Mouse (Mus musculus) kidney, embryonic 16.5 days (tissue): ENCODE measurements at regions not wholly inside any gene's neighbourhood (a gene's known extent, or its start where the extent isn't known, plus 50 kb on each side); places are given as distances from the start of the nearest gene placed in this dataset.

Experiments
- ATAC-seq: fragments of 200-750 bp; cut with Nextera tagmentation; 2 replicates; pipeline ENCODE4 v1.8.0; 2017; ENCODE audit warnings: moderate TSS enrichment; ENCODE audit not compliant: low FRiP score, low TSS enrichment
- H3K27ac ChIP-seq: fragments of 300-500 bp; sonication (generic); 2 replicates; pipeline ENCODE4 v1.5.1; 2014; ENCODE audit warnings: low read length
- H3K27me3 ChIP-seq: fragments of 300-500 bp; sonication (generic); 2 replicates; pipeline ENCODE4 v1.6.1; 2014; ENCODE audit warnings: low read length, control low read depth, mixed read lengths; ENCODE audit not compliant: insufficient read depth
- H3K36me3 ChIP-seq: fragments of 300-500 bp; sonication (generic); 2 replicates; pipeline ENCODE4 v1.6.1; 2014; ENCODE audit warnings: low read length, control low read depth, mixed read lengths; ENCODE audit not compliant: insufficient read depth
- H3K4me1 ChIP-seq: fragments of 300-500 bp; sonication (generic); 2 replicates; pipeline ENCODE4 v1.6.1; 2014; ENCODE audit warnings: low read length, control low read depth, mixed read lengths; ENCODE audit not compliant: insufficient read depth
- H3K4me2 ChIP-seq: fragments of 300-500 bp; sonication (generic); replicated peaks from 2 replicates; pipeline ENCODE4 v1.6.1; 2014; ENCODE audit warnings: low read depth, low read length
- H3K4me3 ChIP-seq: fragments of 300-500 bp; sonication (generic); 2 replicates; pipeline ENCODE4 v1.5.1; 2014; ENCODE audit warnings: mild to moderate bottlenecking, low read length
- H3K9ac ChIP-seq: fragments of 300-500 bp; sonication (generic); replicated peaks from 2 replicates; pipeline ENCODE4 v1.6.1; 2014; ENCODE audit warnings: low read length
- H3K9me3 ChIP-seq: fragments of 300-500 bp; sonication (generic); 2 replicates; pipeline ENCODE4 v1.6.1; 2016; ENCODE audit warnings: low read length, control low read depth
- WGBS: fragments of 180-500 bp; shearing (Covaris S2); extraction: QIAGEN DNeasy Blood & Tissue Kit; methylation state at CpG from one replicate; pipeline ENCODE4 v1.1.7; 2014; 5-methylcytosine and 5-hydroxymethylcytosine counted together

DNA sequence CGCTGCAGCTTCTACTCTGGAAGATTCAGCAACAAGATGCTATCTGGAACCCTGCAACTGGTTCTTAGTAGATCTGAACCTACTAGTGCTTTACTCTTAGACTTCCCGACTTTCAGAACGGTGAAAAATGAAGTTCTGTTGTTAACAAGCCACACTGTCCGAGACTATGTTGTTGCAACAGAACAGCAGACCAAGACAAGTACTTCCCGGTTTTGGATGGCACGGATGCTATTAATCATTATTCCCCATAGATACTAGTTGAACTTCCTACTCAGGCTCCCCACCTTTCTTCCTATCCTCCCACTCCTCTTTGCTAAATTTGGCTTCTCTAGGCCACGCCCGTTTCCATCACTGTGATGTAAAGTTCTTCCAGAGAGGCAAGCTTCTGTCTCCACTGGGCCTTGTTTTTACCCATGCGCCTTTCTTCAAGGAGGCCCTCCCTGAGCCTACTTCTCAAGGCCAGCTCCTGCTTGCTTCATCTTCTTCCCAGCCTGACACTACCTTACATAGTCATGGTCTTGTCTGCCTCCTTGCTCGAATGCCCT lies 67.7 kb upstream of the 4930432M17Rik start:
- no peaks in the 10 kb centered on the region for H3K9me3 ChIP-seq

DNA sequence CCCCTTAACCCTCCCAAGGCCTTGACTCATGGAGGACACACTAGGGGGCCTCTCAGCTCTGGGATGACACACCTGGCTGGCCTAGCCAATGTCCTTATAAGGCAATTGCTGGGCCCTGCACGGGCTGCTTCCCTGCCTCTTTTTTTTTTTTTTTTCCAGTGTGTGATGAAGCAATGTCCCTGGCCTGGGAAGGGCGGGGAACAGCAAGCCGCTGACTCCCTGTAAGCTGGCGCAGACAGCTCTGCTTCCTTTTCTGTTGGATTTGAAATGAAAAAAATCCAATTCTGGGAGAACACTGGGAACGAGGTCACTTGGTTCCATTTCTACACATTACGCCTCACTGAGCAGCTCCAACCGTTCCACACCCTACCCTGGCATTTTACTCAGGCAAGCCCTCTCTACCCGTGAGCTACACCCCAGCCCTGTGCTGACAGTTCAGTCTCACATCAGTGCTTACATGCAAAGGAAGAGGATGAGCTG lies 68.4 kb upstream of the 4930432M17Rik start:
- Histone ChIP-seq H3K27me3 (no peaks in the 10 kb centered on the region), H3K27ac (peak overlapping the region; percentile 53), H3K4me3 (no peak overlapping the region), H3K4me2 (no peak overlapping the region), H3K9me3 (no peaks in the 10 kb centered on the region), H3K36me3 (no peaks in the 10 kb centered on the region), H3K4me1 (peaks cover 13% of the 10 kb centered on the region), H3K9ac (no peak overlapping the region)
- WGBS = 49% methylated on average over 8 of the region's 8 CpGs
- ATAC-seq = peak; percentile 89

More for the DNA sequence above, 67.7 kb upstream of the 4930432M17Rik start:
- no peak for ATAC-seq
- Histone ChIP-seq H3K4me1 (peaks cover 13% of the 10 kb centered on the region), H3K27me3 (no peaks in the 10 kb centered on the region), H3K4me3 (no peak overlapping the region), H3K4me2 (no peak overlapping the region), H3K27ac (peak overlapping the region; percentile 53; the same call in 1 of the 2 replicates), H3K36me3 (no peaks in the 10 kb centered on the region), H3K9ac (no peak overlapping the region)
- 87% methylated on average over 10 of the region's 10 CpGs for WGBS

DNA sequence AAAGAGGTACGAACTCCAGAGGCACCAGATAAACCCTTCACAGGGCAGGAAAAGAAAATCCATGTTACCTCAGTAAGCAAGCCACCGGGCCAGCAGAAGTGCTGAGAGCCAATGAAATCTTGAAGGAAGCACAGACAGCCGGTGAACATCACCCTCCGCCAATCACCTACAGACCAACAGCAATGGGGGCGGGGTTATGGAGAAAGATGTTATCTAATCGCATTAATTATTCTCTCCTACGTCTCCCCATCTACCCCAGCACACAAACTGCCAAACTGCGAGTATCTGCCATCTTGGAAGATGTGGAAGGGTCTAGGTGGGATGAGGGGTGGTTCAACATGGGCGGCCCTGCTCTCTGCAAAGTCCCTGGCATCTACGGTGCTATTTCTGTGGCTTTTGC lies 68.6 kb upstream of the Slc44a3 start:
- no peaks in the 10 kb centered on the region for H3K36me3 ChIP-seq
- no peaks in the 10 kb centered on the region for H3K27me3 ChIP-seq
- no peaks in the 10 kb centered on the region for H3K9me3 ChIP-seq
- H3K4me1 ChIP-seq = peaks cover 13% of the 10 kb centered on the region
- H3K27ac ChIP-seq = no peak overlapping the region
- H3K9ac ChIP-seq = no peak overlapping the region
- no peak overlapping the region for H3K4me2 ChIP-seq
- no peak for ATAC-seq
- 80% methylated on average over 10 of the region's 10 CpGs for WGBS
- H3K4me3 ChIP-seq = no peak overlapping the region

DNA sequence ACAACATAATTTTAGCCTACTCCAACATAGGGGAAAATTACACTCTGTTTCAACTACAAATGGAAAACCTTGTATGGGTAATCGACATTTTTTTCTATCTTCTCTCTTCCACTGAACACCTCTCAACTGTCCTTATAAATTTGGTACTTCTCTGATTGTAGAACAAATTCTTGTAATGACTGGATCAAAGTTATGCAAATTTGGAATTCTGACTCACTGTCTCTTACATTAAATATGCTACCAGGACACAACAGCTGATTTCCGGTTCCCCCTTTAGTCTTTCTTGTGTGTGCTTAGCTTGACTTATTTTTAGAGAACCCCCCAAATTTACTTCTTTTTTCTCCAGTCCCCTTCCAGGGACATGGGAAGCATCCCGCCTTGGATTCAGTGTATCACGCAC lies 68.2 kb upstream of the Slc44a3 start:
- Histone ChIP-seq H3K9me3 (no peaks in the 10 kb centered on the region), H3K36me3 (no peaks in the 10 kb centered on the region), H3K9ac (no peak overlapping the region), H3K4me1 (peaks cover 13% of the 10 kb centered on the region), H3K4me3 (no peak overlapping the region), H3K27me3 (no peaks in the 10 kb centered on the region), H3K27ac (no peak overlapping the region), H3K4me2 (no peak overlapping the region)
- ATAC-seq = no peak
- WGBS = 93% methylated on average over 4 of the region's 4 CpGs

DNA sequence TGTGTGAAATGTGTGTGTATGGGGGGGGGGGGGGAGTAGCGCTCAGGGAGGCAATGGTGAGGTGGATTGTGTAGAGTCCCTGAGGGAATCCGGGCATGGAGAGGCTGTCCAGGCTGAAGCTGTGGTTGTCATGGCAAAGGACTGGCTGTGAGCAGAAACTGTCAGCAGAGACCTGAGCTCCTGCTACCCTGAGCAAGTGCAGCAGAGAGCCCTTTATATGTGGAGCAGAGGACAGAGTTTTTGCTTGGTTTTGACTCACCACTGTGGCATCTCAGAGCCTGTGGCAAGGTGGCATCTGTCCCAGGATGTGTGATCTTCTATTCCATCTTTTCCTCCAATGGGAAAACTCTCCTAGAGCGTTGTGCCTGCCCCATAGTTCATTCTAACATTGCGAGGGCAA lies 65.8 kb upstream of the Slc44a3 start:
- ATAC-seq = no peak
- H3K4me1 ChIP-seq = peaks cover 16% of the 10 kb centered on the region
- H3K4me2 ChIP-seq = no peak overlapping the region
- H3K27ac ChIP-seq = no peak overlapping the region
- no peaks in the 10 kb centered on the region for H3K9me3 ChIP-seq
- H3K27me3 ChIP-seq = no peaks in the 10 kb centered on the region
- no peak overlapping the region for H3K4me3 ChIP-seq
- H3K36me3 ChIP-seq = no peaks in the 10 kb centered on the region
- H3K9ac ChIP-seq = no peak overlapping the region
- 79% methylated on average over 4 of the region's 4 CpGs for WGBS

DNA sequence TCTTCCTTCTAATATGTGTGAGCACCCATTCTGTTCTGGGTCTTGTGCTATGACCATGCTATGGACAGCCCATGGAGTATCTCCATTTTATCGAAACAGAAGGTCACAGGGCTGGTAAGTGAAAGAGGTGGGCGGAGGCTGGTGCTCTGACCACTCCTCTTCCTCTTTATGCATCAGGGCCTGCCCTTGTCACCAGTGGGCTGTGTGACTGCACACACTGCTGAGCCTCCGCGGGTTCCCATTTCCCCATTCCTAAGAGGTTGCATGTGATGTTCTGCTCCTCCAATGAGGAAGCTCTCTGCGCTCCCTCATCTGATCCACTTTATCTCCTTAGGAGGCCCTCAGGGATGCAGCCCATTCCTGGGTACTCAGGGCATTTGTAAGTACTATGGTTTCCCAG lies 65.0 kb upstream of the Slc44a3 start:
- 89% methylated on average over 5 of the region's 5 CpGs for WGBS
- Histone ChIP-seq H3K36me3 (no peaks in the 10 kb centered on the region), H3K4me3 (no peak overlapping the region), H3K9me3 (no peaks in the 10 kb centered on the region), H3K27me3 (no peaks in the 10 kb centered on the region), H3K4me2 (no peak overlapping the region), H3K9ac (no peak overlapping the region), H3K4me1 (peaks cover 9% of the 10 kb centered on the region), H3K27ac (no peak overlapping the region)
- ATAC-seq = no peak

DNA sequence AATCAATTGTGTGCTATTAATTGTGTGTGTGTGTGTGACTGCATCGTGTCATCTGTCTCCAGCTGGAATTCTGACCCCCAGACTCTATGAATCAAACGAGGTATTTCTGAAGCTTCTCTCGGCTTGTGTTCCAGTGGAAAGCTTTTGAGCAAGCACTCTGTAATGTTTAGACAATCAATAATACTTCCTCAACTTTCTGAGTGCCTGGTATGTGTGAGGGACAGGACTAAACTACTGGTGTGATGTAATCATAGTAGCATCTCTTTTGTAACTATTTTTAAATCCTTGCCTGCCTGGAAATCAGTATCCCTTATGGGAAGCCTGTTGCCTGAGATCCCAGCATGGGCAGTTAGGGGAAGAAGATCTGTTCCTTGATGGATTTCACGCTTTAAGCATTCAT lies 62.4 kb upstream of the Slc44a3 start:
- Histone ChIP-seq H3K4me1 (peaks cover 8% of the 10 kb centered on the region), H3K27ac (no peak overlapping the region), H3K4me2 (no peak overlapping the region), H3K9me3 (peaks cover 7% of the 10 kb centered on the region; the same call in 1 of the 2 replicates), H3K9ac (no peak overlapping the region), H3K27me3 (no peaks in the 10 kb centered on the region), H3K4me3 (no peak overlapping the region), H3K36me3 (no peaks in the 10 kb centered on the region)
- no peak for ATAC-seq
- 61% methylated on average over 4 of the region's 4 CpGs for WGBS

DNA sequence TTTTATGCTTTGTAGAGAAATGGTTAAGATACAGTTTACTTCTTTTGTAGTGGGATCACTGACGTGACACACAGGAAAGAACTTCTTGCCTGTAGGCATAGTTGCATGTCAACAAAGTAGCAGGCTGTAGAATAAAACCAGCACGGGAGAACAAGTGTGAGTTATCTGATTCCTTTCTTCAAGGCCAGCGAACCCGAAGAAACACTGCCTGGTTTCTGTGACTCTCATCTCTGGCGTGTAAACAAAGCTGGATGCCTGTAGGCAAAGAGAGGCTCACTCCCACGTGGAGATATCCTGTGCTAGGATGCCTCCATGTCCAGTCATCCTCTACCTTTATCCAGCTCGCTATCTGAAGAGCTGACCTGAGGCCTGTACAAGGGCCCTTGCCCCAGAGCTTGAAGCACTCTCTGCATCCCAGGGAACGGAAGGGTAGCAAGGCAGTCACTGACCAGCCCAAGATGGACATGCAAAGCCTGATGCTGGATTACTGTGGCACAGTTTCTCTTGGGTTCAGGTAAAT lies 61.5 kb upstream of the Slc44a3 start:
- Histone ChIP-seq H3K4me2 (no peak overlapping the region), H3K36me3 (no peaks in the 10 kb centered on the region), H3K27ac (no peak overlapping the region), H3K4me1 (peaks cover 17% of the 10 kb centered on the region), H3K9me3 (peaks cover 7% of the 10 kb centered on the region; the same call in 1 of the 2 replicates), H3K9ac (no peak overlapping the region), H3K4me3 (no peak overlapping the region), H3K27me3 (no peaks in the 10 kb centered on the region)
- ATAC-seq = no peak
- WGBS = 26% methylated on average over 8 of the region's 8 CpGs

DNA sequence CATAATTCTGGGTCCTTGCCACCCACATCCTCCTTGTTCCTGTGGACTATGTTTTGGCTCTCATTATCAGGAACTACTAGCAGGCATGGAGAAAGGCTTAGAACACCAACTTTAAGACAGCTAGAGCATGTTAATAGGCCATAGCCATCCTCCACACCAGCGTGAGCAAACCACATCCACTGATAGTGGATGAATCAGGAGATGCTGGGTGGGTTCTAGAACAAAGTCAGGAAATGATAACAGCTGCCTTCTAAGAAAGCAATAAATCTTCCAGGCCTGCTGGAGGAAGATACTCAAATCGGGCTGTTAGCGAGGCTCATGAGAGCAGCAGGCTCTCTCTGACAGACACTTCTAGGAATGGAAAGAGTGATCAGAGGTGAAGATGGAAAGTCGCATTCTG lies 60.9 kb upstream of the Slc44a3 start:
- Histone ChIP-seq H3K9me3 (peaks cover 7% of the 10 kb centered on the region; the same call in 1 of the 2 replicates), H3K4me1 (peaks cover 20% of the 10 kb centered on the region), H3K36me3 (no peaks in the 10 kb centered on the region), H3K4me3 (no peak overlapping the region), H3K4me2 (no peak overlapping the region), H3K27ac (no peak overlapping the region), H3K27me3 (no peaks in the 10 kb centered on the region), H3K9ac (no peak overlapping the region)
- WGBS = 43% methylated on average over 4 of the region's 4 CpGs
- ATAC-seq = no peak

DNA sequence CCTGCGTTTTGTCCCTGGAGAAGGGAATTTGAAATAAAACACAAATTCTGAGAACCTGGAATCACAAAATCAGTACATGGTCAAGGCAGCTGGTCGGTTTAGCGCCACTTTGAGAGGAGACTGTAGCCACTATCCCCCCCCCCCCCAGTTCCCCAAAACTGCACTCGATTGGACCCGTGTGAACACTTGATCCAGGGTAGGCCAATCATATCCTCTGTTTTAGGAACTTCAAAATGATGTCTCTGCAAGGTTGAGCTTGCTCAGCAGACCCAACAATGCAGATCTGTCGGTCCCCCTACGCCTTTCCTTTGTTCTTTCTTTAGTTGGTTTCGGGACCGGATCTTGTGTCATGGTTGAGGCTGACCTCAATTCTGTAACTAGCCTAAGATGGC lies 57.3 kb upstream of the Slc44a3 start:
- Histone ChIP-seq H3K4me1 (peaks cover 28% of the 10 kb centered on the region), H3K27ac (peak overlapping the region; percentile 89), H3K9me3 (peaks cover 7% of the 10 kb centered on the region; the same call in 1 of the 2 replicates), H3K36me3 (no peaks in the 10 kb centered on the region), H3K27me3 (no peaks in the 10 kb centered on the region), H3K4me2 (no peak overlapping the region), H3K9ac (no peak overlapping the region), H3K4me3 (no peak overlapping the region)
- 80% methylated on average over 9 of the region's 9 CpGs for WGBS
- ATAC-seq = peak; percentile 8; the same call in 1 of the 2 replicates
